Mouse (Mus musculus): ENCODE data around the gene Bcl7a. TPM values are rescaled to one million over a fixed set of nuclear protein-coding genes. Genes with fewer than 3 reads are reported as not detected.

Gene Bcl7a
- polyA plus RNA-seq, 2 experiments = 20.1 to 28.3 TPM

DNA sequence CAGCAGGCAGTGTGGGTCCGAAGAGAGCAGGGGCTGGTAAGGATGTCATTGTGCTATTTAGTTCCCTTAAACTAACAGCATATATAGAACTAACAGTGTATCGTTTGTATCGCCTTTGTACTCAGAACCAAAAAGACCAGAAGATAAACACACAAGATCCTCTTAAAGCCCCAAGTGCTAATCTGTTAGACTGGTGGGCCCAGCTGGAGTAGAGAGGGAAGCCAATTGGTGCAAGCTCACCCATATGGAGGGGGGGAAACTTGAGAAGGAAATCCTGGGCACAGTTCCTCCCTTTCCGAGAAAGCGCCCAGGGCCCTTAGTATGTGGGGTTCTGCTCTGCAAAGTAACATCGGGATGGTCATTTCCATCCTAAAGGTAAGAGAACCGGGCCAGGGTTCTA is 33.4 kb upstream of the Bcl7a start:
- no peaks in the 10 kb centered on the region for H3K36me3 ChIP-seq (ENCODE audit: control insufficient read depth, insufficient read depth, low read length)
- H3K4me3 ChIP-seq (replicated peaks; ENCODE audit: low read length) = no peak overlapping the region
- ATAC-seq (ENCODE audit: low FRiP score, low read depth) = no peak
- WGBS = 38% methylated on average over 7 of the region's 7 CpGs
- no peaks in the 10 kb centered on the region for H3K27me3 ChIP-seq (ENCODE audit: control insufficient read depth, insufficient read depth, low read length)
- TF ChIP-seq POLR2A (IDR thresholded peaks at IDR 0.05; ENCODE audit: borderline replicate concordance, extremely low read depth, insufficient read depth, insufficient read length) = no peak
- H3K9ac ChIP-seq (ENCODE audit: low read depth, low read length, severe bottlenecking) = no peak overlapping the region; the same call in 1 of the 2 replicates
- no peaks in the 10 kb centered on the region for H3K9me3 ChIP-seq (ENCODE audit: control insufficient read depth, low read length)
- no peak overlapping the region for H3K27ac ChIP-seq (replicated peaks; ENCODE audit: low read depth, low read length)
- H3K4me2 ChIP-seq (replicated peaks; ENCODE audit: low read depth, low read length, severe bottlenecking) = no peak overlapping the region
- no peak for DNase-seq (ENCODE audit: low spot score)
- peaks cover 20% of the 10 kb centered on the region for H3K4me1 ChIP-seq (ENCODE audit: control insufficient read depth, insufficient read depth, low read length)

- H3K9ac ChIP-seq (ENCODE audit: low read depth, low read length, severe bottlenecking) = no peak overlapping the region
- H3K27me3 ChIP-seq (ENCODE audit: control insufficient read depth, insufficient read depth, low read length) = no peaks in the 10 kb centered on the region
- ATAC-seq (ENCODE audit: low FRiP score, low read depth) (no peak), DNase-seq (ENCODE audit: low spot score) (no peak)
- no peak overlapping the region for H3K27ac ChIP-seq (replicated peaks; ENCODE audit: low read depth, low read length)
- WGBS = 51% methylated on average over 12 of the region's 12 CpGs
- no peak for TF ChIP-seq POLR2A (IDR thresholded peaks at IDR 0.05; ENCODE audit: borderline replicate concordance, extremely low read depth, insufficient read depth, insufficient read length)
- H3K36me3 ChIP-seq (ENCODE audit: control insufficient read depth, insufficient read depth, low read length) = no peaks in the 10 kb centered on the region
- no peak overlapping the region for H3K4me2 ChIP-seq (replicated peaks; ENCODE audit: low read depth, low read length, severe bottlenecking)
- H3K4me3 ChIP-seq (replicated peaks; ENCODE audit: low read length) = no peak overlapping the region
- peaks cover 25% of the 10 kb centered on the region for H3K4me1 ChIP-seq (ENCODE audit: control insufficient read depth, insufficient read depth, low read length)
- no peaks in the 10 kb centered on the region for H3K9me3 ChIP-seq (ENCODE audit: control insufficient read depth, low read length)
These were observed 30.5 kb upstream of the Bcl7a start for GRCm38 (mm10) chr5:123313058-123313630.

- TF ChIP-seq POLR2A (IDR thresholded peaks at IDR 0.05; ENCODE audit: borderline replicate concordance, extremely low read depth, insufficient read depth, insufficient read length) = no peak
- H3K4me1 ChIP-seq (ENCODE audit: control insufficient read depth, insufficient read depth, low read length) = peaks cover 25% of the 10 kb centered on the region
- no peaks in the 10 kb centered on the region for H3K36me3 ChIP-seq (ENCODE audit: control insufficient read depth, insufficient read depth, low read length)
- H3K9me3 ChIP-seq (ENCODE audit: control insufficient read depth, low read length) = no peaks in the 10 kb centered on the region
- H3K4me3 ChIP-seq (replicated peaks; ENCODE audit: low read length) = no peak overlapping the region
- DNase-seq (ENCODE audit: low spot score) = no peak
- no peak overlapping the region for H3K9ac ChIP-seq (ENCODE audit: low read depth, low read length, severe bottlenecking)
- H3K27ac ChIP-seq (replicated peaks; ENCODE audit: low read depth, low read length) = no peak overlapping the region
- no peak overlapping the region for H3K4me2 ChIP-seq (replicated peaks; ENCODE audit: low read depth, low read length, severe bottlenecking)
- ATAC-seq (ENCODE audit: low FRiP score, low read depth) = no peak
- no peaks in the 10 kb centered on the region for H3K27me3 ChIP-seq (ENCODE audit: control insufficient read depth, insufficient read depth, low read length)
- WGBS = 49% methylated on average over 11 of the region's 11 CpGs
These were observed 29.7 kb upstream of the Bcl7a start for GRCm38 (mm10) chr5:123313851-123314380.

DNA sequence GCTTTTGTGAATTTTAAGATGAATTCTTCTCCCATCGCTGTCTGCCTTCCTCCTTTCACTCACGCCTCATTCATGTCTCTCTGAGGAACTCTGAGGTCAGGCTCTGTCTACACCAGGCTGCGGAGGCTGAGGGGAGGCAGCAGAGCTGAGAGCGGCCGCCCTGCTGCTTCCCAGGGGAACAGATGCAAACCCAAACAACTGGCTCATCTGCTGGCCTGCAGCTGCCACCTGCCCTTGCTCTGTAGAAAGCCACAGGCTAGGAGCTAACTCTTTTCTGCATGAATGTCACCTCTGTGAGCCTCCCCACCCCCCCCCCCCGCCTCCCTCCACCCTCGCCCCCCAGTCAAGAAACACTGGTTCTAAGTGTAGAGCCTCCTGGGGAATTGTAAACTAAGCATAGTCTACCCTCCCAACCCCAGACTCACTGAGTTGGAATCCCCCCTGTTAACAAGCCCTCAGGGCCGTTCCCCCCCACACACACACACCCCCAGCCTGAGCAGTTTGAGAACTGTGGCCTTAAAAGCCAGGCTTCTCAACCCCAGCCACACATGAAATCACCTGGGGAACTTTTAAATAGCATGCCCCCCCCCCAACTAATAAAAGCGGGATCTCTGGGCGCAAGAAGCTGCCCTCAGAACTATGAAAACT is 28.3 kb upstream of the Bcl7a start:
- H3K4me2 ChIP-seq (replicated peaks; ENCODE audit: low read depth, low read length, severe bottlenecking) = no peak overlapping the region
- H3K36me3 ChIP-seq (ENCODE audit: control insufficient read depth, insufficient read depth, low read length) = no peaks in the 10 kb centered on the region
- peak; percentile 65; the same call in 1 of the 2 replicates for ATAC-seq (ENCODE audit: low FRiP score, low read depth)
- H3K27me3 ChIP-seq (ENCODE audit: control insufficient read depth, insufficient read depth, low read length) = no peaks in the 10 kb centered on the region
- 27% methylated on average over 10 of the region's 10 CpGs for WGBS
- peaks cover 18% of the 10 kb centered on the region for H3K4me1 ChIP-seq (ENCODE audit: control insufficient read depth, insufficient read depth, low read length)
- no peak overlapping the region for H3K27ac ChIP-seq (replicated peaks; ENCODE audit: low read depth, low read length)
- no peak overlapping the region for H3K4me3 ChIP-seq (replicated peaks; ENCODE audit: low read length)
- peak; percentile 23 for DNase-seq (ENCODE audit: low spot score)
- H3K9ac ChIP-seq (ENCODE audit: low read depth, low read length, severe bottlenecking) = no peak overlapping the region
- no peaks in the 10 kb centered on the region for H3K9me3 ChIP-seq (ENCODE audit: control insufficient read depth, low read length)
- TF ChIP-seq POLR2A (IDR thresholded peaks at IDR 0.05; ENCODE audit: borderline replicate concordance, extremely low read depth, insufficient read depth, insufficient read length) = no peak

DNA sequence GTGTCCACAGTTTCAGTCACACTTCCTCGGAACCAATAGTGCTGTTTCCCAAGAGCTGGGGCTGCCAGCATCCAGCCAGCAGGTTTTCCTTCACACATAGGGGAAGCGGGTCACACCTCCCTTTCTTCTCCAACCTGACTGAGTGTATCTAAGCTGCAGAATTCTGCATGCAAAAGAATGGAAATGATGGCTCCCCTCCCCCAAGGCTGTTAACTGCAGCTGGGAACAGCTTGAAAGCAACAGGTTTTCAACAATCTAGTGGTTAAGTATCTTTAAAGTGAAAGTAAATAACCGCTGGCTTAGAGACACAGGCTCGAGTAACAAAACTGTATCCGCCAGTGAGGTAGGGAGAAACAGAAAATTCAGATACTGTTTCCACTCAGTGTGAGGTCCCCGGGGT is 25.6 kb upstream of the Bcl7a start:
- Histone ChIP-seq H3K9ac (ENCODE audit: low read depth, low read length, severe bottlenecking) (no peak overlapping the region), H3K27ac (replicated peaks; ENCODE audit: low read depth, low read length) (peak overlapping the region; percentile 46; the same call in 1 of the 2 replicates)
- peak; percentile 20 for DNase-seq (ENCODE audit: low spot score)

More for the DNA sequence above, 25.6 kb upstream of the Bcl7a start:
- H3K4me1 ChIP-seq (ENCODE audit: control insufficient read depth, insufficient read depth, low read length) = peaks cover 12% of the 10 kb centered on the region
- H3K9me3 ChIP-seq (ENCODE audit: control insufficient read depth, low read length) = no peaks in the 10 kb centered on the region
- peak overlapping the region; percentile 22 for H3K4me3 ChIP-seq (replicated peaks; ENCODE audit: low read length)
- ATAC-seq (ENCODE audit: low FRiP score, low read depth) = no peak
- H3K36me3 ChIP-seq (ENCODE audit: control insufficient read depth, insufficient read depth, low read length) = no peaks in the 10 kb centered on the region
- 12% methylated on average over 6 of the region's 6 CpGs for WGBS
- no peaks in the 10 kb centered on the region for H3K27me3 ChIP-seq (ENCODE audit: control insufficient read depth, insufficient read depth, low read length)
- H3K4me2 ChIP-seq (replicated peaks; ENCODE audit: low read depth, low read length, severe bottlenecking) = peak overlapping the region; percentile 43
- TF ChIP-seq POLR2A (IDR thresholded peaks at IDR 0.05; ENCODE audit: borderline replicate concordance, extremely low read depth, insufficient read depth, insufficient read length) = no peak

Measured in limb, embryonic 14.5 days (tissue).